Mouse (Mus musculus): Measurements from ENCODE around the gene Fam57b. TPM values are rescaled to one million over a fixed set of nuclear protein-coding genes. Genes with fewer than 3 reads are reported as not detected.

The Fam57b gene
- total and polyA plus RNA-seq, 2 experiments from 2014 or later: 0.99 to 2.6 TPM

DNA sequence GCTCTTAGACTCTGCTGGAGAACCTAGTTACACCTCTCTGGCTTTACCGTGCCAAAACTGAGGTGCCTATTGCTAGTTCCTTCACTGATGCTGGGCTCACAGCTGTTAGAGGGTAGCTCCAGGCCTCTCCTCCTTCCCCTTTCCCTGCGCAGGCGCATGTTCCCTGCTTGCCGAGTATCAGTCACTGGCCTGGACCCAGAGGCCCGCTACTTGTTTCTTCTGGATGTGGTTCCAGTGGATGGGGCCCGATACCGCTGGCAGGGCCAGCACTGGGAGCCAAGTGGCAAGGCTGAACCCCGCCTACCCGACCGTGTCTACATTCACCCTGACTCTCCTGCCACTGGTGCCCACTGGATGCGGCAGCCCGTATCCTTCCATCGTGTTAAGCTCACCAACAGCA is 14.8 kb upstream of the Fam57b start:
- no peak overlapping the region for H3K4me2 ChIP-seq (ENCODE audit: low read depth, low read length)
- H3K27me3 ChIP-seq (ENCODE audit: control insufficient read depth, insufficient read depth, low read length): no peaks in the 10 kb centered on the region
- no peak for ATAC-seq (ENCODE audit: insufficient read depth, low read depth)
- peaks cover 42% of the 10 kb centered on the region for H3K36me3 ChIP-seq (replicated peaks; ENCODE audit: control insufficient read depth, insufficient read depth, low read length)
- WGBS: 87% methylated on average over 13 of the region's 13 CpGs
- H3K9me3 ChIP-seq (replicated peaks; ENCODE audit: control insufficient read depth, low read length): no peaks in the 10 kb centered on the region
- peaks cover 14% of the 10 kb centered on the region; the same call in 1 of the 2 replicates for H3K4me1 ChIP-seq (ENCODE audit: control insufficient read depth, insufficient read depth)
- DNase-seq (ENCODE audit: low spot score): no peak
- no peak overlapping the region for H3K9ac ChIP-seq (replicated peaks; ENCODE audit: low read depth, low read length)
- TF ChIP-seq CTCF (IDR thresholded peaks at IDR 0.05; ENCODE audit: low read depth): no peak
- TF ChIP-seq EP300 (IDR thresholded peaks at IDR 0.05; ENCODE audit: low read depth): no peak
- H3K4me3 ChIP-seq (ENCODE audit: low read depth, low read length): no peak overlapping the region
- H3K27ac ChIP-seq (ENCODE audit: low read depth): no peak overlapping the region

DNA sequence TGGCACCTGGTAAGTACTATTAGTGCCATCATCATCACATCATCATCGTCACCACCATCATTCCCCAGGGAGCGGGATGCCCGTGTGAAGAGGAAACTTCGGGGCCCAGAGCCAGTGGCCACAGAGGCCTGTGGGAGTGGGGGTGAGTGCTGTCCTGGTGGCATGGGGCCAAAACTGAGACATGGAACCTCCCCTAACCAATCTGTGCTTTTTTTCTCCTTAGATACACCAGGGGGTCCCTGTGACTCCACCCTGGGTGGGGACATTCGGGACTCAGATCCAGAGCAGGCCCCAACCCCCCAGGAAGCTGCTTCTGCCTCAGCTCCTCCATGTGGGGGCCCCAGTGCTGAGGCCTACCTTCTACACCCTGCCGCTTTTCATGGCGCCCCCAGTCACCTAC is 13.0 kb upstream of the Fam57b start:
- no peak overlapping the region for H3K4me3 ChIP-seq (ENCODE audit: low read depth, low read length)
- H3K4me2 ChIP-seq (ENCODE audit: low read depth, low read length): no peak overlapping the region
- no peak overlapping the region for H3K27ac ChIP-seq (ENCODE audit: low read depth)
- H3K9me3 ChIP-seq (replicated peaks; ENCODE audit: control insufficient read depth, low read length): no peaks in the 10 kb centered on the region
- WGBS: 74% methylated on average over 7 of the region's 7 CpGs
- ATAC-seq (ENCODE audit: insufficient read depth, low read depth): no peak
- TF ChIP-seq CTCF (IDR thresholded peaks at IDR 0.05; ENCODE audit: low read depth) (no peak), EP300 (IDR thresholded peaks at IDR 0.05; ENCODE audit: low read depth) (no peak)
- DNase-seq (ENCODE audit: low spot score): no peak
- H3K9ac ChIP-seq (replicated peaks; ENCODE audit: low read depth, low read length): no peak overlapping the region
- no peaks in the 10 kb centered on the region for H3K27me3 ChIP-seq (ENCODE audit: control insufficient read depth, insufficient read depth, low read length)
- H3K4me1 ChIP-seq (ENCODE audit: control insufficient read depth, insufficient read depth): peaks cover 12% of the 10 kb centered on the region; the same call in 1 of the 2 replicates
- H3K36me3 ChIP-seq (replicated peaks; ENCODE audit: control insufficient read depth, insufficient read depth, low read length): peaks cover 53% of the 10 kb centered on the region

DNA sequence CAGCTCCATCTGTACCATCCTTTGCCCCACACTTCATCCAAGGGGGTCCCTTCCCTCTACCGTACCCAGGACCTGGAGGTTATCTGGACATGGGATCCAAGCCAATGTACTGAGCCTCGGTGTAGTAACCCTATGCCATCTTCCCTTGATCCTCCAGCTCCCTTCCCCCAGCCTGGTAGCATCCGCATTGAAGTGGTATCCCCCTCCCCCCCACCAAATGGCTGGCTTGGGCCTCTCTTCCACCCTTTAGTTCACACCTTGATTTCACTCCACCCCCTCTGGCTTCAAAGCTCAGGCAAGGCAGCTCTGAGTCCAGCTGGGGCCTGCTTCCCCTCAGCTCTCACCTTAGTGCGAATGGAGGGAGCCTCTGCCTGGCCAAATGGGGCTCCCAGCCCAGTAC is 12.4 kb upstream of the Fam57b start:
- Histone ChIP-seq H3K27ac (ENCODE audit: low read depth) (no peak overlapping the region), H3K9me3 (replicated peaks; ENCODE audit: control insufficient read depth, low read length) (no peaks in the 10 kb centered on the region), H3K9ac (replicated peaks; ENCODE audit: low read depth, low read length) (no peak overlapping the region), H3K36me3 (replicated peaks; ENCODE audit: control insufficient read depth, insufficient read depth, low read length) (peaks cover 58% of the 10 kb centered on the region), H3K4me3 (ENCODE audit: low read depth, low read length) (no peak overlapping the region), H3K27me3 (ENCODE audit: control insufficient read depth, insufficient read depth, low read length) (no peaks in the 10 kb centered on the region), H3K4me1 (ENCODE audit: control insufficient read depth, insufficient read depth) (peaks cover 12% of the 10 kb centered on the region; the same call in 1 of the 2 replicates), H3K4me2 (ENCODE audit: low read depth, low read length) (no peak overlapping the region)
- ATAC-seq (ENCODE audit: insufficient read depth, low read depth) (no peak), DNase-seq (ENCODE audit: low spot score) (no peak)
- 66% methylated on average over 4 of the region's 4 CpGs for WGBS
- no peak for TF ChIP-seq CTCF (IDR thresholded peaks at IDR 0.05; ENCODE audit: low read depth)
- TF ChIP-seq EP300 (IDR thresholded peaks at IDR 0.05; ENCODE audit: low read depth): no peak

DNA sequence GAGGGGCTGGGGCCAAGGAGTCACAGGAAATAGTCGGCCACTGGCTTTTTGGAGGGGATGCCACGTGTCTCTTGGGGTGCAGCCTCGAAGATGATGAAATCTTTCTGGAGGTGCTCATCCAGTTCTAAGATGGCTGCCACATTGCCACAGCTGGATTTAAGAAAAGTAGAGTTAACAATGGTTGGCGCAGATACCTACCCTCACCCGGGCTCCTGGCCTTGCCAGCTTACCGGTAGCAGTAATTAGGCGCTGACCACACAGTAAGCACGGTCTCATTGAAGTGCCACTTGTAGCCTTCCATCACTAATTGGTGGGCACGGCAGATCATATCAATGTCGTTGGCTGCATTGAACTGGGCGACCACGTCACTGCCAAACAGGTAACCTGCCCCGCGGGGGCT is 11.3 kb upstream of the Fam57b start:
- H3K36me3 ChIP-seq (replicated peaks; ENCODE audit: control insufficient read depth, insufficient read depth, low read length): peaks cover 59% of the 10 kb centered on the region
- H3K27me3 ChIP-seq (ENCODE audit: control insufficient read depth, insufficient read depth, low read length): no peaks in the 10 kb centered on the region
- no peak overlapping the region for H3K27ac ChIP-seq (ENCODE audit: low read depth)
- DNase-seq (ENCODE audit: low spot score) (no peak), ATAC-seq (ENCODE audit: insufficient read depth, low read depth) (no peak)
- H3K9me3 ChIP-seq (replicated peaks; ENCODE audit: control insufficient read depth, low read length): no peaks in the 10 kb centered on the region
- 87% methylated on average over 14 of the region's 14 CpGs for WGBS
- no peak overlapping the region for H3K4me3 ChIP-seq (ENCODE audit: low read depth, low read length)
- H3K9ac ChIP-seq (replicated peaks; ENCODE audit: low read depth, low read length): no peak overlapping the region
- H3K4me1 ChIP-seq (ENCODE audit: control insufficient read depth, insufficient read depth): peaks cover 8% of the 10 kb centered on the region
- no peak overlapping the region for H3K4me2 ChIP-seq (ENCODE audit: low read depth, low read length)
- TF ChIP-seq CTCF (IDR thresholded peaks at IDR 0.05; ENCODE audit: low read depth) (no peak), EP300 (IDR thresholded peaks at IDR 0.05; ENCODE audit: low read depth) (no peak)

DNA sequence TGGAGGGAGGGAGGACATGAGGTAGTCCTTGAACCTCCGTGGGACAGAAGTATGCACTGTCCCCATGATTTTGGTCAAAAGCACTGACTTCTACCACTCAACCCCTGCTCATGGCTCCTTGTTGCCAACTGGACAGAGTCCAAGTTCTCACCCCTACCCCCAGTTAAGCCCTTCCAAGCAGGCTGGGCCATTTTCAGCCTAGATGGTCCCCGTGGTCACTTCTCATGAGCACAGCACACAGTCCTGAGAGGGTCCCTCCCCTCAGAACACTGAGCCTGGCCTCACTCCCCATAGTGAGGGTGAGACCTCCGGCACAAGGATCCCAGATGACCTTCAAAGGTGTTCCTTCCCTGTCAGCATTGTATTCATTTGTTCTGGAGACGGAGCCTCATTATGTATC is 8.3 kb upstream of the Fam57b start:
- Histone ChIP-seq H3K27ac (ENCODE audit: low read depth) (no peak overlapping the region), H3K9me3 (replicated peaks; ENCODE audit: control insufficient read depth, low read length) (no peaks in the 10 kb centered on the region), H3K4me3 (ENCODE audit: low read depth, low read length) (no peak overlapping the region), H3K27me3 (ENCODE audit: control insufficient read depth, insufficient read depth, low read length) (no peaks in the 10 kb centered on the region), H3K9ac (replicated peaks; ENCODE audit: low read depth, low read length) (no peak overlapping the region), H3K4me1 (ENCODE audit: control insufficient read depth, insufficient read depth) (peaks cover 7% of the 10 kb centered on the region; the same call in 1 of the 2 replicates), H3K36me3 (replicated peaks; ENCODE audit: control insufficient read depth, insufficient read depth, low read length) (peaks cover 59% of the 10 kb centered on the region), H3K4me2 (ENCODE audit: low read depth, low read length) (no peak overlapping the region)
- ATAC-seq (ENCODE audit: insufficient read depth, low read depth) (no peak), DNase-seq (ENCODE audit: low spot score) (no peak)
- 80% methylated on average over 4 of the region's 4 CpGs for whole genome bisulfite sequencing
- TF ChIP-seq CTCF (IDR thresholded peaks at IDR 0.05; ENCODE audit: low read depth) (no peak), EP300 (IDR thresholded peaks at IDR 0.05; ENCODE audit: low read depth) (no peak)

All from heart, postnatal 0 days (tissue).